Mouse (Mus musculus): ENCODE data around the gene Rcan3. TPM values are rescaled to one million over a fixed set of nuclear protein-coding genes. Genes with fewer than 3 reads are reported as not detected.

The Rcan3 gene
- polyA plus RNA-seq, 1 experiment from 2014 or later = 18.8 TPM

DNA sequence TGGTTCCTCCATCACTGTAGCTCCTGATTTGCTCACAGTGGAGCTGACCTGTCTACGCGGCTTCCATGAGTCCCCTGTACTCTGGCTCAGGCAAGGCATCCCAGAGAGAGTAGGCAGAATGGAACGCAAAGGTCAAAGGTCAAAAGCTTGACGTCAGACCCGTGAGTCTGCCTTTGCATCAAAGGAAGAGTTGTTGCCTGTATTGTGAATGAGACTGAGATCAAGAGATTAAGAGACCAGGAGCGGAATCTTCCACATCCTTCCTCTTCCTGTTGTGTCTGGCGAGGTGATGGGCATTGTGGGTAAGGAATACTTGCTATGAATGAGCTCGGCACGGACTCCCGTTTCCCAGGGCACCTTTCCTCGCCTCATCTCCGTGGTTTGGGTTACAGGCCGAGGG, 2.6 kb upstream of the Rcan3 start:
- 56% methylated on average over 13 of the region's 13 CpGs for WGBS
- no peaks in the 10 kb centered on the region for H3K36me3 ChIP-seq
- no peak overlapping the region for H3K9ac ChIP-seq
- ATAC-seq (ENCODE audit: insufficient read depth, low FRiP score, low read depth) = no peak
- no peaks in the 10 kb centered on the region for H3K27me3 ChIP-seq (replicated peaks)
- H3K4me1 ChIP-seq = peaks cover 12% of the 10 kb centered on the region
- no peak overlapping the region for H3K4me3 ChIP-seq (replicated peaks)
- H3K4me2 ChIP-seq = no peak overlapping the region
- H3K27ac ChIP-seq = no peak overlapping the region
- no peaks in the 10 kb centered on the region for H3K9me3 ChIP-seq

- Histone ChIP-seq H3K9me3 (no peaks in the 10 kb centered on the region), H3K36me3 (no peaks in the 10 kb centered on the region), H3K4me2 (peak overlapping the region; percentile 97), H3K4me1 (peaks cover 10% of the 10 kb centered on the region), H3K27ac (peak overlapping the region; percentile 82), H3K27me3 (replicated peaks) (no peaks in the 10 kb centered on the region), H3K4me3 (replicated peaks) (peak overlapping the region; percentile 81), H3K9ac (peak overlapping the region; percentile 56; the same call in 1 of the 2 replicates)
- 19% methylated on average over 11 of the region's 11 CpGs for WGBS
- ATAC-seq (ENCODE audit: insufficient read depth, low FRiP score, low read depth) = no peak
Observed at GRCm38 (mm10) chr4:135434395-135434789, 739 bp upstream of the Rcan3 start.

- peak overlapping the region; percentile 81 for H3K4me3 ChIP-seq (replicated peaks)
- 11% methylated on average over 10 of the region's 10 CpGs for WGBS
- H3K36me3 ChIP-seq = no peaks in the 10 kb centered on the region
- H3K9ac ChIP-seq = peak overlapping the region; percentile 61
- H3K27ac ChIP-seq = peak overlapping the region; percentile 82; the same call in 1 of the 2 replicates
- H3K9me3 ChIP-seq = no peaks in the 10 kb centered on the region
- H3K4me2 ChIP-seq = peak overlapping the region; percentile 97
- H3K4me1 ChIP-seq = peaks cover 10% of the 10 kb centered on the region
- ATAC-seq (ENCODE audit: insufficient read depth, low FRiP score, low read depth) = no peak
- H3K27me3 ChIP-seq (replicated peaks) = no peaks in the 10 kb centered on the region
Observed at GRCm38 (mm10) chr4:135433086-135433442, 589 bp downstream of the Rcan3 start.

- no peak overlapping the region for H3K9ac ChIP-seq
- H3K36me3 ChIP-seq = no peaks in the 10 kb centered on the region
- ATAC-seq (ENCODE audit: insufficient read depth, low FRiP score, low read depth) = no peak
- no peak overlapping the region for H3K4me3 ChIP-seq (replicated peaks)
- no peaks in the 10 kb centered on the region for H3K27me3 ChIP-seq (replicated peaks)
- H3K4me1 ChIP-seq = peaks cover 10% of the 10 kb centered on the region
- H3K9me3 ChIP-seq = no peaks in the 10 kb centered on the region
- no peak overlapping the region for H3K27ac ChIP-seq
- H3K4me2 ChIP-seq = no peak overlapping the region
- WGBS = 73% methylated on average over 8 of the region's 8 CpGs
Observed at GRCm38 (mm10) chr4:135429990-135430760, 3.5 kb downstream of the Rcan3 start.

- ATAC-seq (ENCODE audit: insufficient read depth, low FRiP score, low read depth) = no peak
- H3K27me3 ChIP-seq (replicated peaks) = no peaks in the 10 kb centered on the region
- peaks cover 3% of the 10 kb centered on the region; the same call in 1 of the 2 replicates for H3K36me3 ChIP-seq
- no peak overlapping the region for H3K9ac ChIP-seq
- no peak overlapping the region for H3K27ac ChIP-seq
- H3K4me3 ChIP-seq (replicated peaks) = no peak overlapping the region
- WGBS = 78% methylated on average over 4 of the region's 4 CpGs
- peaks cover 10% of the 10 kb centered on the region for H3K4me1 ChIP-seq
- no peaks in the 10 kb centered on the region for H3K9me3 ChIP-seq
- H3K4me2 ChIP-seq = no peak overlapping the region
Observed at GRCm38 (mm10) chr4:135429383-135429782, 4.3 kb downstream of the Rcan3 start.

DNA sequence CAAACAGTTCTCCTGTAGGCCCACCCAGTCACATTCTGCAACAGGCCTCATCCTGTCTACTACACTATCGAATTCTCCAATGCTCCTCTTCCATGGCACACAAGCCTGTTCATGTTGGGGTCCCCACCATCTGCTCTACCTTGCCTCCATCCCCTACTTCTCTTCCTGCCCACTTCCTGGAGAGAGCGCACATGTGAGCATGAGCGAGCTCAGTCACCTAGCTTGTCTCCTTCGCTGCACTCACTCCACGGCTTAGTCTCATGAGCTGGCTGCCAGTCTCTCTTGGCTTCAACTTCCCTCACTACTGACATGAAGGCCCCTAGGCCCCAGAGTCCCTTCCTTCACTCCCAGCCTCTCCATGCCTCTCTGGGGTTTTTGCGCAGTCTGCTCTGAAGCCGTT, 7.1 kb downstream of the Rcan3 start:
- H3K27me3 ChIP-seq (replicated peaks) = no peaks in the 10 kb centered on the region
- no peak overlapping the region for H3K27ac ChIP-seq
- no peaks in the 10 kb centered on the region for H3K4me1 ChIP-seq
- no peak for ATAC-seq (ENCODE audit: insufficient read depth, low FRiP score, low read depth)
- peaks cover 6% of the 10 kb centered on the region; the same call in 1 of the 2 replicates for H3K36me3 ChIP-seq
- H3K9me3 ChIP-seq = no peaks in the 10 kb centered on the region
- 92% methylated on average over 7 of the region's 7 CpGs for WGBS
- H3K9ac ChIP-seq = no peak overlapping the region
- no peak overlapping the region for H3K4me2 ChIP-seq
- no peak overlapping the region for H3K4me3 ChIP-seq (replicated peaks)

GRCm38 (mm10) chr4:135425625-135426024, 8.0 kb downstream of the Rcan3 start:
- no peaks in the 10 kb centered on the region for H3K4me1 ChIP-seq
- peaks cover 9% of the 10 kb centered on the region; the same call in 1 of the 2 replicates for H3K36me3 ChIP-seq
- no peaks in the 10 kb centered on the region for H3K9me3 ChIP-seq
- no peak overlapping the region for H3K4me3 ChIP-seq (replicated peaks)
- no peaks in the 10 kb centered on the region for H3K27me3 ChIP-seq (replicated peaks)
- 74% methylated on average over 9 of the region's 9 CpGs for whole genome bisulfite sequencing
- no peak overlapping the region for H3K4me2 ChIP-seq
- ATAC-seq (ENCODE audit: insufficient read depth, low FRiP score, low read depth) = no peak
- no peak overlapping the region for H3K27ac ChIP-seq
- H3K9ac ChIP-seq = no peak overlapping the region

- no peaks in the 10 kb centered on the region for H3K9me3 ChIP-seq
- no peak overlapping the region for H3K4me2 ChIP-seq
- no peaks in the 10 kb centered on the region for H3K27me3 ChIP-seq (replicated peaks)
- no peaks in the 10 kb centered on the region for H3K4me1 ChIP-seq
- WGBS = 91% methylated on average over 13 of the region's 13 CpGs
- peaks cover 28% of the 10 kb centered on the region; the same call in 1 of the 2 replicates for H3K36me3 ChIP-seq
- ATAC-seq (ENCODE audit: insufficient read depth, low FRiP score, low read depth) = no peak
- no peak overlapping the region for H3K9ac ChIP-seq
- no peak overlapping the region for H3K4me3 ChIP-seq (replicated peaks)
- no peak overlapping the region for H3K27ac ChIP-seq
Observed at GRCm38 (mm10) chr4:135420961-135421360, 12.7 kb downstream of the Rcan3 start.

DNA sequence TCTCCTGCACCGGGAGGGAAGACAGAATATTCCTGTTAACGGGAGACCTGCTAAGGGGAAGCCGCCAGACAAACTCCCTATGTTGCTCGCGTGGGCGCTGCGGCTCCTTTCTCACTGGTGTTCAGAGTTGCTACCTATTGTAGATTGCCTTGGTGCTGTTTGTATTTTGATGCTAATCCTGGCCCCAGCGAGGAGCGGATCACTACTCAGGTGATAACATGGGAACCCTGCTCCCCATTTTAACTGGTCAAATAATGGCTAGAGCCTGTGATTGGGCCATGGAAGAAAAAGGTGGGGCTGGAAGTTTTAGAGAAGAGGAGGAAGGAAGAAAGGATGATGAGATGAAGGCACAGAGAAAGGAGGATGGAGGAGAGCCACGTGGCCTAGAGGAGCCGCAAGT, 13.2 kb downstream of the Rcan3 start:
- 74% methylated on average over 11 of the region's 11 CpGs for WGBS
- ATAC-seq (ENCODE audit: insufficient read depth, low FRiP score, low read depth) = no peak
- Histone ChIP-seq H3K4me1 (no peaks in the 10 kb centered on the region), H3K27ac (no peak overlapping the region), H3K9ac (no peak overlapping the region), H3K36me3 (peaks cover 29% of the 10 kb centered on the region; the same call in 1 of the 2 replicates), H3K27me3 (replicated peaks) (no peaks in the 10 kb centered on the region), H3K9me3 (no peaks in the 10 kb centered on the region), H3K4me3 (replicated peaks) (no peak overlapping the region), H3K4me2 (no peak overlapping the region)

GRCm38 (mm10) chr4:135419996-135420395, 13.7 kb downstream of the Rcan3 start:
- Histone ChIP-seq H3K27me3 (replicated peaks) (no peaks in the 10 kb centered on the region), H3K36me3 (peaks cover 27% of the 10 kb centered on the region; the same call in 1 of the 2 replicates), H3K4me1 (no peaks in the 10 kb centered on the region), H3K27ac (no peak overlapping the region), H3K9ac (no peak overlapping the region), H3K4me2 (no peak overlapping the region), H3K4me3 (replicated peaks) (no peak overlapping the region), H3K9me3 (no peaks in the 10 kb centered on the region)
- no peak for ATAC-seq (ENCODE audit: insufficient read depth, low FRiP score, low read depth)
- WGBS = 83% methylated on average over 21 of the region's 21 CpGs

DNA sequence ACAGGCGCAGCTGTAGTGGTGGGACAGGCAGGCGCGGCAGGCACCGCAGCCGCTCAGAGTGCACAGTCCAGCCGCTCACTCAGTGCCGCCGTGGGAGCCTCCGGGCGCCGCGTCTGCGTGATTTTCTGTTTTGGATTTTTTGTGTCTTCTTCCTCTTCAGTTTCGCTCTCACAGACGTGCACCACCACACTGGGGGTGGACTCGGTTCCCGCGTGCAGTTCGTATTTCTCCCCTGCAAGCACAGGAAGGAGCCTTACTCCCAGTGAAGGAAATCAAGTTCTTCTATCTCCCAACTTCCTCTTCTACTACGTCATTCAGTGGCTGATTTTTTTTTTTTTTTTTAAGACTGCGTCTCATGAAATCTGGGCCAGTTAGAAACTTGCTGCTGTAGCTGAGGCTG, 17.3 kb downstream of the Rcan3 start:
- no peaks in the 10 kb centered on the region for H3K4me1 ChIP-seq
- no peak overlapping the region for H3K27ac ChIP-seq
- WGBS = 86% methylated on average over 21 of the region's 21 CpGs
- no peaks in the 10 kb centered on the region for H3K9me3 ChIP-seq
- H3K36me3 ChIP-seq = peaks cover 20% of the 10 kb centered on the region
- H3K4me3 ChIP-seq (replicated peaks) = no peak overlapping the region
- H3K4me2 ChIP-seq = no peak overlapping the region
- H3K9ac ChIP-seq = no peak overlapping the region
- H3K27me3 ChIP-seq (replicated peaks) = no peaks in the 10 kb centered on the region
- no peak for ATAC-seq (ENCODE audit: insufficient read depth, low FRiP score, low read depth)

- Histone ChIP-seq H3K4me1 (no peaks in the 10 kb centered on the region), H3K27me3 (replicated peaks) (no peaks in the 10 kb centered on the region), H3K9me3 (no peaks in the 10 kb centered on the region), H3K27ac (no peak overlapping the region), H3K36me3 (peaks cover 9% of the 10 kb centered on the region), H3K9ac (no peak overlapping the region), H3K4me3 (replicated peaks) (no peak overlapping the region), H3K4me2 (no peak overlapping the region)
- WGBS = 75% methylated on average over 8 of the region's 8 CpGs
- no peak for ATAC-seq (ENCODE audit: insufficient read depth, low FRiP score, low read depth)
Observed at GRCm38 (mm10) chr4:135413491-135413890, 20.2 kb downstream of the Rcan3 start.

Measured in stomach, embryonic 15.5 days (tissue).